Mouse (Mus musculus): Measurements from ENCODE around the gene Cachd1. TPM values are rescaled to one million over a fixed set of nuclear protein-coding genes. Genes with fewer than 3 reads are reported as not detected.

The Cachd1 gene
- total RNA-seq, 2 experiments from 2014 or later: 12.0 to 66.2 TPM

GRCm38 (mm10) chr4:100911658-100912057, 135.2 kb downstream of the Cachd1 start:
- no peak for ATAC-seq (replicated peaks; ENCODE audit: low FRiP score, poor library complexity, severe bottlenecking)

- ATAC-seq (replicated peaks; ENCODE audit: low FRiP score, poor library complexity, severe bottlenecking): no peak
Observed at GRCm38 (mm10) chr4:100913666-100914065, 137.2 kb downstream of the Cachd1 start.

- ATAC-seq (replicated peaks; ENCODE audit: low FRiP score, poor library complexity, severe bottlenecking): no peak
Observed at GRCm38 (mm10) chr4:100914532-100914931, 138.1 kb downstream of the Cachd1 start.

GRCm38 (mm10) chr4:100915093-100915492, 138.6 kb downstream of the Cachd1 start:
- no peak for ATAC-seq (replicated peaks; ENCODE audit: low FRiP score, poor library complexity, severe bottlenecking)

- no peak for ATAC-seq (replicated peaks; ENCODE audit: low FRiP score, poor library complexity, severe bottlenecking)
Observed at GRCm38 (mm10) chr4:100917511-100917910, 141.0 kb downstream of the Cachd1 start.

GRCm38 (mm10) chr4:100920413-100920812, 143.9 kb downstream of the Cachd1 start:
- no peak for ATAC-seq (replicated peaks; ENCODE audit: low FRiP score, poor library complexity, severe bottlenecking)

- no peak for ATAC-seq (replicated peaks; ENCODE audit: low FRiP score, poor library complexity, severe bottlenecking)
Observed at GRCm38 (mm10) chr4:100922816-100923554, 146.5 kb downstream of the Cachd1 start.

GRCm38 (mm10) chr4:100923598-100923997, 147.1 kb downstream of the Cachd1 start:
- no peak for ATAC-seq (replicated peaks; ENCODE audit: low FRiP score, poor library complexity, severe bottlenecking)

- no peak for ATAC-seq (replicated peaks; ENCODE audit: low FRiP score, poor library complexity, severe bottlenecking)
Observed at GRCm38 (mm10) chr4:100924276-100924675, 147.8 kb downstream of the Cachd1 start.

- no peak for ATAC-seq (replicated peaks; ENCODE audit: low FRiP score, poor library complexity, severe bottlenecking)
Observed at GRCm38 (mm10) chr4:100925153-100925552, 148.7 kb downstream of the Cachd1 start.

- no peak for ATAC-seq (replicated peaks; ENCODE audit: low FRiP score, poor library complexity, severe bottlenecking)
Observed at GRCm38 (mm10) chr4:100926608-100927007, 150.1 kb downstream of the Cachd1 start.

- no peak for ATAC-seq (replicated peaks; ENCODE audit: low FRiP score, poor library complexity, severe bottlenecking)
Observed at GRCm38 (mm10) chr4:100927059-100927458, 150.6 kb downstream of the Cachd1 start.

GRCm38 (mm10) chr4:100943689-100944088, 167.2 kb downstream of the Cachd1 start:
- ATAC-seq (replicated peaks; ENCODE audit: low FRiP score, poor library complexity, severe bottlenecking): no peak

- ATAC-seq (replicated peaks; ENCODE audit: low FRiP score, poor library complexity, severe bottlenecking): no peak
Observed at GRCm38 (mm10) chr4:100944276-100944675, 167.8 kb downstream of the Cachd1 start.

GRCm38 (mm10) chr4:100945171-100945899, 168.9 kb downstream of the Cachd1 start:
- no peak for ATAC-seq (replicated peaks; ENCODE audit: low FRiP score, poor library complexity, severe bottlenecking)

GRCm38 (mm10) chr4:100948494-100949425, 172.3 kb downstream of the Cachd1 start:
- no peak for ATAC-seq (replicated peaks; ENCODE audit: low FRiP score, poor library complexity, severe bottlenecking)

GRCm38 (mm10) chr4:100950316-100950715, 173.8 kb downstream of the Cachd1 start:
- ATAC-seq (replicated peaks; ENCODE audit: low FRiP score, poor library complexity, severe bottlenecking): no peak

GRCm38 (mm10) chr4:100951876-100952275, 175.4 kb downstream of the Cachd1 start:
- ATAC-seq (replicated peaks; ENCODE audit: low FRiP score, poor library complexity, severe bottlenecking): no peak

- no peak for ATAC-seq (replicated peaks; ENCODE audit: low FRiP score, poor library complexity, severe bottlenecking)
Observed at GRCm38 (mm10) chr4:100963341-100963740, 186.9 kb downstream of the Cachd1 start.

GRCm38 (mm10) chr4:100963796-100964195, 187.3 kb downstream of the Cachd1 start:
- ATAC-seq (replicated peaks; ENCODE audit: low FRiP score, poor library complexity, severe bottlenecking): no peak

Data from erythroid progenitor cell, adult 5-6 weeks (primary cell).